Mouse (Mus musculus) kidney, adult 9 months (tissue): Measurements from ENCODE around the gene Snx19.

Source experiments
- DNase-seq: peaks from one replicate; pipeline ENCODE4 v3.0.0; 2022

Snx19 gene

DNA sequence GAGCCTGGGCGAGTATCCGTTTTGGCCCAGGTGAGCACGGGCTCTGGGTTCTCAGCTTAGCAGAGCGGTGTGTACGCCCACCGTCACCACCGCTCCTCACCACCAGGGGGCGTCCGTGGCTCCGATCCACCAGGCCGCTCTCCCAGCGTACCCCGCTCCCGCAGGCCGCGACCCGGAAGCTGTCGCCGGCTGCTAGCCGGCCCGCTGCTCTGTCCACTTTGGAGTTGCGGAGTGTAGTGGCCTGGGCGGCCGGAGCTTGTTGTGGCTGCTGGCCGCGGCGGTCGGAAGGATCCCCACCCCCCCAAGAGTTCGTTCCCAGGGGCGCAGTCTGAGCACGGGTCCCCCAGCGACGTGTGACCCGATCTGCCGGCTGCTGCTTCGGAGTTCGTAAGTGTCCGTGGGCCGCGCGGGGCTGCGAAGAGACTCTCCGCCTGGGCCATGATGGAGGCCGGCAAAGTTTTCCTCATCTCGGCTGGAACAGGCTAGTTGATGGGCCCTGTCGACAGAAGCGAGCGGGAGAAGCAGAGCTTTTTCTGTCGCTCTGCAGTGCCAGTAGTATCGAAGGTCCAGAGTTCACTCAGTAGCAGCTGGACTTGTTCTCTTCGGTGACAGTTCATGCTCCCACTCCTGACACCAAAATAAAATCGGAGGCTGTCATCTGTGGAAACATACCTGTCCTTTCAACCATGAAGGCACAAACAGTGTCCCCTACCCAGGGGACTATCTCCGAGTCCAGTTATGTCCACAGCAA lies at the start of gene Snx19:
Gene Snx19, plus strand, starts transcription at position 227 of the 751 bp plus-strand sequence.
- DNase-seq: peak; percentile 93

- DNase-seq: no peak
Observed at GRCm38 (mm10) chr9:30400771-30401170, 26.1 kb upstream of the Snx19 start.

DNA sequence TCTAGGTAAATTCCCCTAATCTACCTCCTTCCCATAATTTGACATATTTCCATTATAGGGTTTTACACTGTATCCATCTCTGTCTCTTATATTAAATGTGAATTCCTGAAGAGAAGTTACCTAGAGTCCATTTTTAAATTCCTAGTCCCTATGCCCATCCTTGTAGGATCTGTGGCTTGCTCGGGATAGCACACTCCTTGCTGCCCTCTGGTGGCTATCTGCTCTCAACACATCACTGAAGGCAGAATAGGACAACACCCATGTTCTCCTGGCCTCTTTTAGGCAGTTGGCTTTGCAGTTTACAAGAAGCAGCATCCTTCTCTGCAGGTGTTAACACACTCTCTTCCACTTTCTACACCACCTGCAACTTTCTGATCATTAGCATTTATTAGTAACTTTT lies 4.0 kb upstream of the Snx19 start:
- DNase-seq: peak; percentile 65

GRCm38 (mm10) chr9:30425178-30425577 lies 1.7 kb upstream of the Snx19 start:
- no peak for DNase-seq

- DNase-seq: no peak
Observed at GRCm38 (mm10) chr9:30428231-30428630, 1.3 kb downstream of the Snx19 start.

DNA sequence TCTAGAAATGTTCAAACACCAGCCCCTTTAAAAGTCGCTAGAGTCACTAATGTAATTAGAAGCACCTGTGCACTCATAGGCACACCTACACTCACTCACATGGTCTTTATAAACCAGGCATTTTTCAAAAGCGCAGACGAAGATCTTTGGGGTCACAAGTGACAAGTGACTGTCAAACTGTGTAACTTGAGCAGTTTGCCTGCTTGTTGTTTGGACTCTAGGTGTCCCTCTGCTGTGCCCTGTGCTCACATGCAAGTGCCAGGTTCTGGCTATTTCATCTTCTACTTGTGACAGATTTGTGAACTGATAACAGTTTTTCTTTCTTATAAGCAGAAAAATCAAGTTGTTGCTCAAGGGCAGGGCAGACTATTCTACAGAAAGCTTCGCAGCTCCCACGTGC lies 3.5 kb downstream of the Snx19 start:
- no peak for DNase-seq

DNA sequence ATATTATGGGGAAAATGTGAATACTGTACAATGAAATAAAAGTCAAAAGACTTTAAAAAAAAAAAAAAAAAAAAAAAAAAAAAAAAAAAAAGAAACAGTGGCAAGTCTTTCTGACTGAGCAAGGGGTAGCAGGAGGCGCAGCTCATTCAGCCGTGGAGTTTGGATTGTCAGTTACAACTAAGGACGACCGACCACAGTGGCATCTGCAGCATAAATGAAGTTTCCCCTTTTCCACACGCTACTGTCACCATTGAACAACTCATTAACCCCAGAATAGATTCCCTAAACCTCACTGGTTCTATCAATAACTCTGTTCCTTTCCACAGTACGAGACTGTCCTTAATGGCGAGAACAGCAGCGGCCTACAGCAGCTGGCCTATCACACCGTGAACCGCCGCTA lies 5.0 kb downstream of the Snx19 start:
- DNase-seq: no peak

DNA sequence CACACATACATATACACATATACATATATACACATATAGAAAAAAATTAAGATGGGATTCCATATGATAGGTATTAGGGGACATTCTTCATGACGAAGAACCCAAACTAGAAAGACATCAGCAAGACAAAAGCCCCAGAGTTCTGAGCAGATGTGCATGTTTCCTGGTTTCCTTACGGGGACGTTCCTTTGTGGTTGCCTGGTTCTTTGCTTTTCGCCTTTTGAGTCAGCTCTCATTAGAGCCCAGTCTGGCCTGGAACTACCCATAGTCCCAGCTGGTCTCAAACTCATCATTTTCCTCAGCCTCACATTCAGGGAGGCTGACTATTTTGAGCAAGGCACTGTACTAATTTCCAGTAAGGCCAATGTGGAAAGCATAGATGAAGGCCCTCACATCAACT lies 7.0 kb downstream of the Snx19 start:
- no peak for DNase-seq

DNA sequence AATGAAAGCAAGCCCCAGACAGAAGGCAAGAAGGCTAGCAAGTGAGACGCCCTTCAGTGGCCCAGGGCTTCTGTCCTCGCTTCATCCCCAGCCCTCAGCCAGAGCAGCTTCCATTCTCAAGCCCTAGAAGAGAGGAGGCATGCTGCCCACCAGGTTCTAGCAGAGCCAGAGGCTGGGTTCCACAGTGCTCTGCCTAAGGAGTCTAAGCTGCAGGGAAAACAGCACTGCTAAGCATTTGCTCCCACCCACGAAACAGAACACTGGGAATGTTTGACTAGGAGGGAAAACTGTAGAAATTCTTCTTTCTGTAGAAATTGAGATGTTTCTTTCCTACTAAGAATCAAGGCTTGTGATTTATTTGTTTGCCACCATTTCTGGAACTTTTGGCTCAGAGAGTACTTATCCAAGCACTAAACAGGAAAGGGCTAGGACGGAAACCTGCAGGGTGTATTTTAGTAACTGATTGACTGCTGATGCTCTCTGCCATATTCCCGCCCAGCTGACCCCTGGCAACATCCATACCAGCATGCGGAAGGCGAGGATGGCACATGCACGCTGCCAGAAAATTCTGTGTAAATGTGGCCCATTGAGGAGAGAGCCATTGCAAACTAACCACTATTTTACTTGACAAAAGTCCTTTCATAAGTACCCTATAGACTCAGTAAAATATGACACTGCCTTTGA lies 9.1 kb downstream of the Snx19 start:
- peak; percentile 46 for DNase-seq

- DNase-seq: peak; percentile 53
Observed at GRCm38 (mm10) chr9:30438505-30438904, 11.6 kb downstream of the Snx19 start.

- DNase-seq: no peak
Observed at GRCm38 (mm10) chr9:30441761-30442160, 14.9 kb downstream of the Snx19 start.

- DNase-seq: peak; percentile 55
Observed at GRCm38 (mm10) chr9:30445232-30446085, 18.6 kb downstream of the Snx19 start.

- no peak for DNase-seq
Observed at GRCm38 (mm10) chr9:30446126-30446525, 19.2 kb downstream of the Snx19 start.

DNA sequence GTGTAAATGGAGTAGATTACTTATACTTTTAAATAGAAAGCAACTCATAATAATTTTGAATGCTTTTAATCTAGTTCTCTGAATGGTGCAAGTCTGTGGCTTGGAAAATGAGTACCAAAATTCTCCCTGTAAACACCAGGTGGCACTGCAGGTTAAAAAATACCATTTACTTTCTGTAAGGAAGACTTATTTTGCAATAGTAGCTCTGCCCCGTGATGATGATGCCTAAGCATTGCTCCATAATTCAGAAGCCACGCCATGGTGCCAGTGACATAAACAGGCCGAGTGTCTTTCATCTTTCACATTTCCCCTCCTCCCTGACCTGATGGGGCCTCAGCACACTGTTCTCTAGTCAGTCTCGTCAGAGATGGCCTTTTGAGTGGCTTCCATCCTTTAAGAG lies 21.6 kb downstream of the Snx19 start:
- DNase-seq: peak; percentile 64

GRCm38 (mm10) chr9:30449862-30450261 lies 23.0 kb downstream of the Snx19 start:
- no peak for DNase-seq

- peak; percentile 29 for DNase-seq
Observed at GRCm38 (mm10) chr9:30450834-30451233, 23.9 kb downstream of the Snx19 start.

- no peak for DNase-seq
Observed at GRCm38 (mm10) chr9:30454527-30454926, 27.6 kb downstream of the Snx19 start.

DNA sequence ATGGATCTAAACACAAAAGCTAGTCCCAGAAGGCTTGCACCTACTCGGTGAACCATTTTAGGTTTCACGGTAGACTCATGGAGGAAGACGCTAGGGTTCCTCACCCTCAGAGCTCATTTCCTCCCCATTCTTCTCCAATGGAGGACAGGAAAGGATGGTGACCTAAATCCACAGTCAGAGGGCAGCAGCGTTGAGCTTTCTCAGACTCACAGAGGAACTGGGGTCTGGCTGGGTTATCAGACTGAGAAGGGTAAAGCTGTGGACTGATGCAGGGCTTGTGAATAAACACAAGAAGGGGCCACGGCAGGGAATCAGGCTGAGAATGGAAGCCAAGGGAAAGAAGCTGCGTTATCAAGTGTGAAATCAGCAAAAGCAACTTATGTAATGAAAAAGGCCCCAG lies 29.3 kb downstream of the Snx19 start:
- DNase-seq: peak; percentile 25

GRCm38 (mm10) chr9:30460501-30460900 lies 33.6 kb downstream of the Snx19 start:
- DNase-seq: no peak

- DNase-seq: peak; percentile 66
Observed at GRCm38 (mm10) chr9:30464661-30465060, 37.8 kb downstream of the Snx19 start.

DNA sequence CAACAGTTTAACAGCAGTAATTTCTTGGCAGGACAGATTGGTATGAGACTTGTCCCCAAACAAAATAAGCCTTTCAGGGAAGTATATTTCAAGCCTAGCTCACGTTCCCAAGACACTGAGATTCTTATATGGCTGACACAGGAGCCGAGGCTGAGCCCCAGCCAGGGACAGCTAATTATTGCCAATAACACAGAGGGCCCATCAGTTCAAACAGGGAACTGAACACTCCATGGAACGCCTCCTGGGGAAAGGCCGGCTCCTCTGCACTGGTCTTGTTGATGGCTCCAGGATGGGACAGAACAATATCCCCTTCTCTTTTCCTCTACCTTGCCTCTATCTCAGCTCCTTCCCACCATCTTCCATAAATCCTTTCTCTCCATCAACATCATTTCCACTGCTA lies 53.1 kb downstream of the Snx19 start:
- no peak for DNase-seq

DNA sequence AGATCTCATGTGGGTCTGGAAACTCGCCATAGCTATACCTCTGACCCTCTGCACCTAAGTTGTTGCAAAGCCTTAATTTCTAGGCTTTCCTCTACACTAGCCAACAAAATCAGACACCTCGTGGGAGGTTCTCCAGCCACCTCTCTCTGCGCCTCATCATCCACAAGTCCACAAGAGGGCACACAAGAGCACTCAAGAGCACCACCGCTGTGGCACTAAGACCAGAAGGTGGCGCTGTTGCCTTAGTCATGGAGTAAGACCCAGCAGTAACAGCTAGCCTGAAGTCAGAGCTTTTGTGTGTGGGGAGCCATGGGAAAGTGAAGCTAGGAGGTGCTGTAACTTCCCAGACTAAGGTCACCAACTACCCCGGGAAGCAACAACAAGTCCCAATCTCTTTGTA lies 53.6 kb downstream of the Snx19 start:
- peak; percentile 96 for DNase-seq

DNA sequence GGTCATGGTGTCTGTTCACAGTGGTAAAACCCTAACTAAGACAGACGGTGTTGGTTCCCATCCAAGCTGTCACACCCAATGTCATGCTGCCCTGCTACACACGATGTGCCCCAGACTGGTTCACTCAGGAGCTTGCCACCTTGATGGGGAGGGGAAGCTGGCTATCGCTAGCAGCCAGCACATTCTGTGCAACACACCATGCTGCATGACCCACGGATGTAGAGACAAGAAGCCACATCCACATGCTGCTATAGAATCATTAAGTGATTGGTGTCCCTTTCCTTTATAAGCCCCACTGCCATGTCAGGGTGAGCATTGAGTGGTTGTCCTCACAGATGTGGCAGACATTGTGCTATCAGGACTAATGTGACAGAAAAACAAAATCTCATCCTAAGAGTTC lies 55.2 kb downstream of the Snx19 start:
- DNase-seq: no peak

DNA sequence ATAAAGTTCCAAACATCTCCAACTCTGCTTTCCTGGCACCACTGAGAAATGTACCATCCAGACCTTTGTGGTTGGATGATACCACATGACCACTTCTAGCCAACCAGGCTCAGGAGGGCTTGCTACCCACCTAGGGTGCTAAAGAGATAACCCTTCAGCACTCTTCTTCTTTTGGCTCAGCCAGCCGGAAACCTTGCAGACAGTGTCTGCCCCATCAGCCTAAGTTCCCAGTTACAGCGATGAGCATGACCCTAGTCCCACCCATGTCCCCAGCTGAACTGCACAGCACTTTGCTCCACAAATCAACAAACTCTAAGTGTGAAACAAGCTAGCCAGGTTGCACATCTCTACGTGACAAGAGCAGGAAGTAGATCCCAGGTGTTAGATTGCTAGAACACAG lies 57.3 kb downstream of the Snx19 start:
- DNase-seq: no peak
